Mouse (Mus musculus) gastrocnemius, postnatal 10 days (tissue): ENCODE results near the gene Phldb2. TPM values are rescaled to one million over a fixed set of nuclear protein-coding genes. Genes with fewer than 3 reads are reported as not detected.
A peak's percentile ranks its signal among the peaks of the same experiment; 100 is the strongest.

Experiments used
- DNase-seq: peaks from one replicate; pipeline ENCODE4 v3.0.0; 2021; ENCODE audit warnings: mixed read lengths
- long read RNA-seq, 2 experiments: library from polyadenylated mRNA; stranded (forward); transcript quantifications; one replicate each; pipeline ENCODE4 v2.0.0; 2021
- total RNA-seq, 2 experiments: library from RNA; stranded (reverse); gene quantifications; 2 replicates each; pipeline ENCODE4 v1.2.3; 2021

The Phldb2 gene
- 10 to 100 TPM; 28.5 to 38.6 TPM for total RNA-seq
- long read RNA-seq, experiment 1, full-length matches to known transcripts = 4 of 34 reads
- long read RNA-seq, experiment 1, partial matches to known transcripts = 6 of 34 reads
- long read RNA-seq, experiment 1, other reads (novel, unspliced or antisense) = 24 of 34 reads
- long read RNA-seq, experiment 2, full-length matches to known transcripts = 2 of 11 reads
- long read RNA-seq, experiment 2, partial matches to known transcripts = 2 of 11 reads
- long read RNA-seq, experiment 2, other reads (novel, unspliced or antisense) = 7 of 11 reads

DNA sequence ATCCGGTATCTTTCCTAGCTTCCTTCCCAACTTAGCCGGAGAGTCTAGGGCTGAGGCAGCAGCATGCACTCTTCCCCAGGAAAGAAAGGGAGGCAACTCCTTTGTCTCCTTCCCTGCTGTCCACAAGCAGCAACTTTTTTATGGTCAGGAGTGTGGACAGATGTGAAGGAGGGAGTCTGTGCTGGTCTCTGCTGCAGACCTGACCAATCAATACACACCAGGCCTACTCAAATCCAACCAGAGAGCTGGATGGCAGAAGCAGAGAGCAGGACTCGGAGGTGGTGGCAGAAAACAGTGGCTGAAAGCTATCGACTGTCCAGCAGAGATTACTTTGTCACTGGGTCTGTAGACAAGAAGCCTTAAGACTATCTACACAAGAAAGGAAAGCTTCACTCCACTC lies at the start of gene Phldb2:
Phldb2 (minus strand) TSS at position 205 of the 400 bp plus-strand sequence.
- no peak for DNase-seq

DNA sequence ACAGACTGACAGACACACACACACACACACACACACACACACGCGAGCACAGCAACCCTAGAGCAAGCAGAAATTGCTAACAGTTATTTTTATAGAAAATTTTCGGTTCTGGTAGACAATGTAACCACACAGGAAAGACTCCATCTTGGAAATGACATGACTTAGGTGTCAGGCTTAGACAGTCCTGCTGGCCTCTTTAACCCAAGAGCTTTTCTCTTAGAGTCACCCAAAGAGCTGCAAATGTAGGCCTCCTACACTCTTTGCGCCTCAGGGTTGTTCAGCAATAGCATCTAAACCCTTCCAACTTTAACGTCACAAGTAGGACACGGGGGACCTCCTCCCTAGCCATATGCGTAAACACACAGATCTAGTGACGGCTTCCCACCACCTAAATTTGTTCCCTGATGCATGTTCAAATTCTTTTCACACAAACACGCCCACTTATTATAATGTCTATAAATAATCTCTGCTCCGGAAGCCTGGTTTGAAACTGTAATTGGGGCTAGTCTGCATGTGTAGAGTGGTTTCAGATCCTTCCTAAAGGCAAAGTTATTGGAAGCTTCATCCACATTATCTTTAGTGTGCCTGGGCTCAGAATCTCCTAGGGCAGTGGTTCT lies 48.3 kb upstream of the Phldb2 start:
- DNase-seq = no peak

- no peak for DNase-seq
Observed at GRCm38 (mm10) chr16:46000976-46001375, 47.6 kb upstream of the Phldb2 start.

DNA sequence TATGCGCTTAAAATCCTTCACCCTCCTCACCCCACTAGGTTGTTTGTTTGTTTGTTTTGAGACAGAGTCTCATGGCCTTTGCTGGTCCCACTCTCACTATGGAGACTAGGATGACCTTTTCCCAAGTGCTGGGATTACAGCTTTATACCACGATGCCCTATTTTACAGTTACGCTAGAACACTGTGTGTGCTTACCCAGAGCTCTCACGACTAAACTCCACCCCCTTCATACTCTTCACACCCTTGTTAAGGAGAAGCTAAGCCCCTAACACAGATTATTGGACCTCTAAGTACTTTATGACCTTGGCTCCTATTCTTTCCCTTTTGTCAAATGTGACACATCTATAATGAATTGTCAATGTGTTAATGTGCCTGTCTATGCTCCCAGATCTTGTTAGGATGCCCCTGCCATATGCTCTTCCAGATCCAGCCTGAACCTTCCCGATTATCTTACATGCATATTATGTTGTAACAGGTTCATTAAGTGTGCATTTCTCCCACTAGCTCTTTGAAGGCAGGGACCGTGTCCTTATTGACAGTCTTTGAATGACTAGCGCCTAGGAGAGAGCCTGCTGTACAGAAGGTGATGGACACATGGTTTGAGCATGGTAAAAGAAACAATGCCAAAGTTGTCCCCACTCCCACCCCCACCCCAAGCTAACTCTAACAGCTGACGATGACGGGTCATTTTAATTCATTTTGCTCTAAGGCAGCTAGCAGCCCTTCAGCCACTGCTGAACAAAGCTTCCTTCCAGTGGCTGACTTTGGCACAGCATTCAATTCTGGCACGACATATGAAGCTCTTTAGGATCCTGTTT lies 46.2 kb upstream of the Phldb2 start:
- DNase-seq = no peak

DNA sequence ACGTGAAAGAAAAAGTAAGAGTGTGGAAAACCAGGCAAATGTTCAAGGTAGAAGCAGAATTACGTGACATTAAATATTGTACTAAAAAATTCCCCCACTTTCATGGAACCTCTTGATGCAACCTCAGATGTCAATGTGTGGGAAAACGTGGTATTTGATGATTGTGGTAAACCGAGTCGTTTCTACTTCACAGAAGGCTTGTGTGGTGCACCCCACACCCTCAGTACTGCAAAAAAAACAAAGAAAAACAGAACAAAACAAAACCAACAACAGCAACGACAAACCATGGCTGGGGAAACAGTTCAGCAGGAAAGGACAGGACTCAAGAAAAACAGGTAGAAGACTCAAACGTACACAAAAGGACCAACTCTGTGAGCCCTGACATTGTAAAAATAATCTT lies 44.8 kb upstream of the Phldb2 start:
- DNase-seq = no peak

GRCm38 (mm10) chr16:45990901-45991676 lies 37.7 kb upstream of the Phldb2 start:
- DNase-seq = no peak

- no peak for DNase-seq
Observed at GRCm38 (mm10) chr16:45986236-45986635, 32.8 kb upstream of the Phldb2 start.

- no peak for DNase-seq
Observed at GRCm38 (mm10) chr16:45984610-45985606, 31.5 kb upstream of the Phldb2 start.

DNA sequence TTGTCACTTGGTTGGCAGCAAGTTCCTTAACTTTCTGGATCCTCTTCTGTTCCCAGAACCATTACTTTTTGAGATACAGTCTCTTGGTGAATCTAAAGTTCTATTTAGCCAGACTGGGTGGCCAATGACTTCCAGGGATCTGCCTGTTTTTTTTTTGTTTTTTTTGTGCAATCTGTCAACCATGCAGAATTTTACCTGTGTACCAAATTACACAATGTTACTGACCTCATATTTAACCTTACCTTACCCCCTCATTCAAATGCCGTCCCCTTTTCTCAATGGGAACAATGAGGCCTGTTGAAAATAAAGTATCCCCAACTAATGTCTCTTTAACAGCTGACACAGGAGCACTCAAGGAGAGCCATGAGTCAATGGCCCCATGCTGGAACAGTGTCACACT lies 22.9 kb upstream of the Phldb2 start:
- no peak for DNase-seq

GRCm38 (mm10) chr16:45973959-45974686 lies 20.7 kb upstream of the Phldb2 start:
- DNase-seq = no peak

GRCm38 (mm10) chr16:45970187-45970586 lies 16.8 kb upstream of the Phldb2 start:
- DNase-seq = no peak

- no peak for DNase-seq
Observed at GRCm38 (mm10) chr16:45968716-45969115, 15.3 kb upstream of the Phldb2 start.

DNA sequence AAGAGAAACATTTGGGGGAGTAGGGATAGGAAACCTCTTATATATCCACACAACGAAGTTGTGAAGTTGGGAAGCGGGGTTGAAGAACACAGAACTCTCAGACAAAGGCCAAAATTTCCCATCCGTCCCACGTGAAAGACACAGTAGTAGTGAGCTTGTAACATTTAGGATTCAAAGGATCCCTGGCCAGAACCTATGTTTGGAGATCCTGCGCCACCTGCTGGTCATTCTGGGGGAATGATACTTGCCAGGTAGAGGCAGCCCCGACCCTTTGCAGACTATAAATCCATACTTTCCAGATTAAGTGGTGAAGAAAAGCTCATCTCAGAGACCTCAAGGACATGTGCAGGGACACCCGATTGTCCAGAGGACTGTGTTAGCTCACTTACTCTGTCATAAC lies 14.1 kb upstream of the Phldb2 start:
- DNase-seq = peak; percentile 80

- DNase-seq = no peak
Observed at GRCm38 (mm10) chr16:45966604-45967003, 13.2 kb upstream of the Phldb2 start.

- DNase-seq = no peak
Observed at GRCm38 (mm10) chr16:45964777-45965176, 11.4 kb upstream of the Phldb2 start.

DNA sequence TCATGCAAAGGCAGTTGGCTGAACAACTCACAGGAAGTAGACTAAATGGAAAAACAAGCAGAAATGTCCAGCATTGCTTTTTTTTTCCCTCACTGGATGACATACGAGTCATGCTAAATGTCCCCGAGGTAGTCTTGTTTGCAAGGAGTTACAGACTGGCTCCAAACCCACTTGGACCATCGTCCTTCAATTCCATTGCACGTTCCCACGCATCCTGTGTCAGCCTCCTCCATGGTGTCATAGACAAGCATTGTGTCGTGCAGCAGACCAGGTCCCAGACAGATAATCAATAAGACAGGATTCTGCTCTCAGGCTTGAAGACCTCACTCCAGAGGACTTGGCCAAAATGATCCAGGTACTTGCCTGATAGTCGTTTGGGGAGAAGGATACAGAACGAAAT lies 10.4 kb upstream of the Phldb2 start:
- no peak for DNase-seq

DNA sequence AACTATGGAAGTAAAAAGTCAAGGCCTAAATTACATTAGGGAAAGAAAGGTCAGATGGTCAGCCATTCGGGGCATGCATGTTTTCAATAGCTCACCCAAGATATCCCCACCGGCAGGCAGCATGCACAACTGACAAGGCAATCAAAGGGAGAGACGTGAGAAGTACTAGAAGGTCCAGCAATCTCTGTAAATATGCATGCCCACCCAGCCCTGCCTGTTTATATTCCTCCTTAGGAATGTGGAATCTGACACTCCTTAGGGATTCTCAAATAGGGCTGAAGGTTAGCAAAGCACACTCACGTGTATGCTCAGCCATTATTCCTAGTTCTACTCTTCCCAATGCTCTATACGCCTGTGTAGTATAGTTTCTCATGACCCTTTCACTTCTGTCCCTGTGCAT lies 9.7 kb upstream of the Phldb2 start:
- DNase-seq = no peak

- DNase-seq = no peak
Observed at GRCm38 (mm10) chr16:45960978-45961377, 7.6 kb upstream of the Phldb2 start.

GRCm38 (mm10) chr16:45956390-45956950 lies 3.1 kb upstream of the Phldb2 start:
- DNase-seq = no peak

GRCm38 (mm10) chr16:45952501-45952900 lies 897 bp downstream of the Phldb2 start:
- no peak for DNase-seq
